Mouse (Mus musculus) midbrain, embryonic 16.5 days (tissue): ENCODE measurements around the gene Atoh8. TPM values are rescaled to one million over a fixed set of nuclear protein-coding genes. Genes with fewer than 3 reads are reported as not detected.

Source experiments
- ATAC-seq: fragments of 200-750 bp; cut with Nextera tagmentation; 2 replicates; pipeline ENCODE4 v1.8.0; 2017; ENCODE audit warnings: moderate TSS enrichment
- H3K27ac ChIP-seq: fragments of 300-500 bp; sonication (generic); 2 replicates; pipeline ENCODE4 v1.5.1; 2014; ENCODE audit warnings: mild to moderate bottlenecking, low read length, mixed read lengths
- H3K27me3 ChIP-seq: fragments of 300-500 bp; sonication (generic); 2 replicates; pipeline ENCODE4 v1.6.1; 2014; ENCODE audit warnings: low read depth, low read length, mixed read lengths; ENCODE audit not compliant: control insufficient read depth, insufficient read depth
- H3K36me3 ChIP-seq: fragments of 300-500 bp; sonication (generic); 2 replicates; pipeline ENCODE4 v1.6.1; 2014; ENCODE audit warnings: mild to moderate bottlenecking, low read length, moderate library complexity, mixed read lengths; ENCODE audit not compliant: control insufficient read depth, insufficient read depth
- H3K4me1 ChIP-seq: fragments of 300-500 bp; sonication (generic); 2 replicates; pipeline ENCODE4 v1.6.1; 2014; ENCODE audit warnings: mild to moderate bottlenecking, low read length, mixed read lengths; ENCODE audit not compliant: control insufficient read depth, insufficient read depth
- H3K4me2 ChIP-seq: fragments of 300-500 bp; sonication (generic); 2 replicates; pipeline ENCODE4 v1.6.1; 2014; ENCODE audit warnings: mild to moderate bottlenecking, low read length, mixed read lengths
- H3K4me3 ChIP-seq: fragments of 300-500 bp; sonication (generic); 2 replicates; pipeline ENCODE4 v1.5.1; 2014; ENCODE audit warnings: low read depth, mild to moderate bottlenecking, low read length, moderate library complexity, mixed read lengths
- H3K9ac ChIP-seq: fragments of 300-500 bp; sonication (generic); 2 replicates; pipeline ENCODE4 v1.6.1; 2014; ENCODE audit warnings: low read depth, low read length, mixed read lengths
- H3K9me3 ChIP-seq: fragments of 300-500 bp; sonication (generic); replicated peaks from 2 replicates; pipeline ENCODE4 v1.6.1; 2014; ENCODE audit warnings: mild to moderate bottlenecking, low read length, mixed read lengths; ENCODE audit not compliant: control insufficient read depth, poor library complexity, severe bottlenecking
- WGBS: fragments of 180-500 bp; shearing (Covaris S2); extraction: QIAGEN DNeasy Blood & Tissue Kit; methylation state at CpG from one replicate; pipeline ENCODE4 v1.1.7; 2014; 5-methylcytosine and 5-hydroxymethylcytosine counted together
- polyA plus RNA-seq: library from polyadenylated mRNA; unstranded; fragments of >200 nt; fragmentation: Nextera tagmentation; extraction: Ambion mirVana; gene quantifications from 2 replicates; pipeline ENCODE4 v1.2.1, GENCODE M21; 2015

The Atoh8 gene
- polyA plus RNA-seq, 1 experiment from 2014 or later: 1.8 TPM

GRCm38 (mm10) chr6:72200595-72201256, 34.7 kb downstream of the Atoh8 start:
- WGBS: 43% methylated on average over 11 of the region's 11 CpGs
- no peak overlapping the region for H3K4me2 ChIP-seq
- H3K36me3 ChIP-seq: no peaks in the 10 kb centered on the region
- no peak overlapping the region for H3K27ac ChIP-seq
- H3K27me3 ChIP-seq: no peaks in the 10 kb centered on the region
- no peak overlapping the region for H3K9ac ChIP-seq
- no peak for ATAC-seq
- H3K4me1 ChIP-seq: no peaks in the 10 kb centered on the region
- H3K9me3 ChIP-seq: no peaks in the 10 kb centered on the region; the same call in 1 of the 2 replicates
- H3K4me3 ChIP-seq: no peak overlapping the region

- no peak overlapping the region for H3K9ac ChIP-seq
- no peaks in the 10 kb centered on the region for H3K27me3 ChIP-seq
- H3K27ac ChIP-seq: no peak overlapping the region
- H3K4me2 ChIP-seq: no peak overlapping the region
- no peak for ATAC-seq
- no peaks in the 10 kb centered on the region for H3K36me3 ChIP-seq
- H3K9me3 ChIP-seq: no peaks in the 10 kb centered on the region; the same call in 1 of the 2 replicates
- H3K4me1 ChIP-seq: no peaks in the 10 kb centered on the region
- no peak overlapping the region for H3K4me3 ChIP-seq
These were observed 37.9 kb downstream of the Atoh8 start for GRCm38 (mm10) chr6:72197515-72197914.

- ATAC-seq: no peak
- H3K4me1 ChIP-seq: no peaks in the 10 kb centered on the region
- WGBS: 88% methylated on average over 3 of the region's 3 CpGs
- no peak overlapping the region for H3K9ac ChIP-seq
- H3K4me2 ChIP-seq: no peak overlapping the region
- no peak overlapping the region for H3K27ac ChIP-seq
- H3K4me3 ChIP-seq: no peak overlapping the region
- no peaks in the 10 kb centered on the region for H3K36me3 ChIP-seq
- H3K27me3 ChIP-seq: 0 out of 2 replicates have a peak, but pooled peaks cover under 1% of the 10 kb centered on the region
- H3K9me3 ChIP-seq: no peaks in the 10 kb centered on the region; the same call in 1 of the 2 replicates
These were observed 38.7 kb downstream of the Atoh8 start for GRCm38 (mm10) chr6:72196660-72197059.

GRCm38 (mm10) chr6:72190577-72190976, 44.8 kb downstream of the Atoh8 start:
- Histone ChIP-seq H3K27ac (no peak overlapping the region), H3K4me1 (peaks cover 6% of the 10 kb centered on the region), H3K9me3 (no peaks in the 10 kb centered on the region; the same call in 1 of the 2 replicates), H3K36me3 (no peaks in the 10 kb centered on the region), H3K4me3 (no peak overlapping the region), H3K4me2 (no peak overlapping the region), H3K27me3 (peaks cover 11% of the 10 kb centered on the region; the same call in 1 of the 2 replicates), H3K9ac (no peak overlapping the region)
- 61% methylated on average over 5 of the region's 5 CpGs for WGBS
- no peak for ATAC-seq

- 40% methylated on average over 6 of the region's 6 CpGs for WGBS
- Histone ChIP-seq H3K27me3 (peaks cover 11% of the 10 kb centered on the region; the same call in 1 of the 2 replicates), H3K9me3 (no peaks in the 10 kb centered on the region), H3K36me3 (no peaks in the 10 kb centered on the region), H3K27ac (no peak overlapping the region), H3K4me3 (no peak overlapping the region), H3K9ac (no peak overlapping the region), H3K4me1 (peaks cover 6% of the 10 kb centered on the region), H3K4me2 (no peak overlapping the region)
- ATAC-seq: no peak
These were observed 45.3 kb downstream of the Atoh8 start for GRCm38 (mm10) chr6:72190120-72190519.

- H3K9ac ChIP-seq: peak overlapping the region; percentile 49; the same call in 1 of the 2 replicates
- peak; percentile 21; the same call in 1 of the 2 replicates for ATAC-seq
- no peak overlapping the region for H3K27ac ChIP-seq
- 3% methylated on average over 29 of the region's 29 CpGs for WGBS
- no peaks in the 10 kb centered on the region for H3K9me3 ChIP-seq
- H3K4me1 ChIP-seq: peaks cover 6% of the 10 kb centered on the region
- no peaks in the 10 kb centered on the region for H3K36me3 ChIP-seq
- peaks cover 11% of the 10 kb centered on the region; the same call in 1 of the 2 replicates for H3K27me3 ChIP-seq
- H3K4me2 ChIP-seq: peak overlapping the region; percentile 45
- peak overlapping the region; percentile 15 for H3K4me3 ChIP-seq
These were observed 46.1 kb downstream of the Atoh8 start for GRCm38 (mm10) chr6:72189061-72189863.

GRCm38 (mm10) chr6:72186809-72187208, 48.6 kb downstream of the Atoh8 start:
- H3K9me3 ChIP-seq: no peaks in the 10 kb centered on the region
- no peak overlapping the region for H3K4me2 ChIP-seq
- 86% methylated on average over 6 of the region's 6 CpGs for WGBS
- no peak for ATAC-seq
- no peak overlapping the region for H3K27ac ChIP-seq
- H3K4me1 ChIP-seq: peaks cover 6% of the 10 kb centered on the region
- no peaks in the 10 kb centered on the region for H3K36me3 ChIP-seq
- no peak overlapping the region for H3K4me3 ChIP-seq
- H3K9ac ChIP-seq: no peak overlapping the region
- H3K27me3 ChIP-seq: peaks cover 11% of the 10 kb centered on the region; the same call in 1 of the 2 replicates

GRCm38 (mm10) chr6:72185893-72186490, 49.4 kb downstream of the Atoh8 start:
- Histone ChIP-seq H3K4me3 (no peak overlapping the region), H3K9me3 (no peaks in the 10 kb centered on the region), H3K9ac (no peak overlapping the region), H3K4me1 (peaks cover 6% of the 10 kb centered on the region), H3K4me2 (no peak overlapping the region), H3K36me3 (no peaks in the 10 kb centered on the region), H3K27me3 (0 out of 2 replicates have a peak, but pooled peaks cover 7% of the 10 kb centered on the region), H3K27ac (no peak overlapping the region)
- 0% methylated on average over 6 of the region's 6 CpGs for WGBS
- ATAC-seq: peak; percentile 86
